Mouse (Mus musculus) forebrain, embryonic 16.5 days (tissue): ENCODE measurements at regions not wholly inside any gene's neighbourhood (a gene's known extent, or its start where the extent isn't known, plus 50 kb on each side); places are given as distances from the start of the nearest gene placed in this dataset.
A peak's percentile ranks its signal among the peaks of the same experiment; 100 is the strongest.

Experiments
- ATAC-seq: fragments of 200-750 bp; cut with Nextera tagmentation; 2 replicates; pipeline ENCODE4 v1.8.0; 2017; ENCODE audit warnings: mild to moderate bottlenecking, moderate library complexity
- H3K27ac ChIP-seq: fragments of 300-500 bp; sonication (generic); 2 replicates; pipeline ENCODE4 v1.5.1; 2014; ENCODE audit warnings: low read length, control low read depth
- H3K27me3 ChIP-seq: fragments of 300-500 bp; sonication (generic); replicated peaks from 2 replicates; pipeline ENCODE4 v1.6.1; 2014; ENCODE audit warnings: low read length; ENCODE audit not compliant: control insufficient read depth, insufficient read depth
- H3K36me3 ChIP-seq: fragments of 300-500 bp; sonication (generic); 2 replicates; pipeline ENCODE4 v1.6.1; 2014; ENCODE audit not compliant: control insufficient read depth, insufficient read depth
- H3K4me1 ChIP-seq: fragments of 300-500 bp; sonication (generic); replicated peaks from 2 replicates; pipeline ENCODE4 v1.6.1; 2014; ENCODE audit warnings: low read length; ENCODE audit not compliant: control insufficient read depth, insufficient read depth
- H3K4me2 ChIP-seq: fragments of 300-500 bp; sonication (generic); 2 replicates; pipeline ENCODE4 v1.6.1; 2014; ENCODE audit warnings: mild to moderate bottlenecking, low read length, control low read depth
- H3K4me3 ChIP-seq: fragments of 300-500 bp; sonication (generic); replicated peaks from 2 replicates; pipeline ENCODE4 v1.5.1; 2014; ENCODE audit warnings: mild to moderate bottlenecking, low read length, control low read depth
- H3K9ac ChIP-seq: fragments of 300-500 bp; sonication (generic); replicated peaks from 2 replicates; pipeline ENCODE4 v1.6.1; 2014; ENCODE audit warnings: low read depth, low read length, control low read depth
- H3K9me3 ChIP-seq: fragments of 300-500 bp; sonication (generic); 2 replicates; pipeline ENCODE4 v1.6.1; 2016; ENCODE audit warnings: low read length; ENCODE audit not compliant: control insufficient read depth
- WGBS: fragments of 180-500 bp; shearing (Covaris S2); extraction: QIAGEN DNeasy Blood & Tissue Kit; methylation state at CpG from one replicate; pipeline ENCODE4 v1.1.7; 2014; 5-methylcytosine and 5-hydroxymethylcytosine counted together

DNA sequence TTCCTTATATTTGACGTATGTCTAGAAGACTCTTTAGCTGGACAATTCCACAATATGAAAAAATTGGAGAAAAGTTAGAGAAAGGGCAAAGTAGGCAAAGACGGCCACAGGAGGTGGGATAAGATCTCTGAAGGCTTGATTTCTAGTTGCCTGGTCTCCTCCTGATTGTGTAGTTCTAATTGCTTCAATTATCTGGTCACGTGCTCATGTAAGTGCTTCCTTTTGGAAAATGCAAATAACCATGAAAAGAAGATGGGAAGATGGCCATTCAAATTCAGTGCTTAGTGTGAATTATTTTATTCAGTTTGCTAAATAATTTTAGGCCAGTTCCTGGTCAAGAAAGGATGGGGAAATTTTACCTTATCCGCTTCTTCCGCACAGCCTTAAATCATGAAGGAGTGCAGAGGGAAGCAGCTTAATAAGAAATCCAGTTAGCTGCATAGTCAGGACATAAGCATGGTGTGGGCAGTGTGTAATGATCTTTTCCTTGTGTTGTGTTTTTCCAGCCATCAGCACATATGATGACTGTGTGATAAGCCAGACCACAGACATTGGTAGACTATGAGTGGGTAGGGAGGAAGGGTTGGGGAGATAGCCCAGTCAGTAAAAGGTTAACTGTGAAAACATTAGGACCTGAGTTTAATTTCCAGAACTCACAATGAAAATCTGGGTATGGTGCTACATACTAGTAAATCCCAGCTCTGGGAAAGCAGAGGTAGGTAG is 267.7 kb upstream of the Nmur2 start:
- Histone ChIP-seq H3K4me3 (no peak overlapping the region), H3K27ac (no peak overlapping the region), H3K4me2 (no peak overlapping the region), H3K27me3 (no peaks in the 10 kb centered on the region), H3K4me1 (no peaks in the 10 kb centered on the region), H3K36me3 (no peaks in the 10 kb centered on the region), H3K9ac (no peak overlapping the region), H3K9me3 (no peaks in the 10 kb centered on the region)
- WGBS, result 72% methylated on average over 5 of the region's 5 CpGs
- no peak for ATAC-seq

DNA sequence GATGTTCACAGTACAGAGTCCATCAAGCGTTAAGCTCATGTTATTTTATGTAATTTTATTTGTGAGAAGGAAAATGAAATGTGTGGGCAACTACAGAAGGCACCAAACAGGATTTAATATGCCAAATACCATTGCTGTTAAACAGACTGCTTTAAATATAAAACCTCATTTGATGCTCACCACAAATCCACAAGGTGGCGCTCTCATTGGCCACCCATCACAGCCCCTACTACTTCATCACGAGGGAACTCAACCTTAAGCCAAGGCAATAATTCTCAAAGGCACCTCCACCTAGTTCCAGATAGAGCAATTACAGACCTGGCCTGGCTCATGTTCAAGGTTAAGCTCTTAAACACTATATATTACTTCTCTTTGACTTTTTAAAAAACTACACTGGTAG is 266.2 kb upstream of the Nmur2 start:
- H3K9me3 ChIP-seq, result no peaks in the 10 kb centered on the region
- no peak for ATAC-seq
- WGBS, result 37% methylated on average over 3 of the region's 3 CpGs
- H3K9ac ChIP-seq, result no peak overlapping the region
- no peak overlapping the region for H3K4me3 ChIP-seq
- H3K4me1 ChIP-seq, result no peaks in the 10 kb centered on the region
- no peaks in the 10 kb centered on the region for H3K27me3 ChIP-seq
- no peaks in the 10 kb centered on the region for H3K36me3 ChIP-seq
- no peak overlapping the region for H3K27ac ChIP-seq
- H3K4me2 ChIP-seq, result no peak overlapping the region

DNA sequence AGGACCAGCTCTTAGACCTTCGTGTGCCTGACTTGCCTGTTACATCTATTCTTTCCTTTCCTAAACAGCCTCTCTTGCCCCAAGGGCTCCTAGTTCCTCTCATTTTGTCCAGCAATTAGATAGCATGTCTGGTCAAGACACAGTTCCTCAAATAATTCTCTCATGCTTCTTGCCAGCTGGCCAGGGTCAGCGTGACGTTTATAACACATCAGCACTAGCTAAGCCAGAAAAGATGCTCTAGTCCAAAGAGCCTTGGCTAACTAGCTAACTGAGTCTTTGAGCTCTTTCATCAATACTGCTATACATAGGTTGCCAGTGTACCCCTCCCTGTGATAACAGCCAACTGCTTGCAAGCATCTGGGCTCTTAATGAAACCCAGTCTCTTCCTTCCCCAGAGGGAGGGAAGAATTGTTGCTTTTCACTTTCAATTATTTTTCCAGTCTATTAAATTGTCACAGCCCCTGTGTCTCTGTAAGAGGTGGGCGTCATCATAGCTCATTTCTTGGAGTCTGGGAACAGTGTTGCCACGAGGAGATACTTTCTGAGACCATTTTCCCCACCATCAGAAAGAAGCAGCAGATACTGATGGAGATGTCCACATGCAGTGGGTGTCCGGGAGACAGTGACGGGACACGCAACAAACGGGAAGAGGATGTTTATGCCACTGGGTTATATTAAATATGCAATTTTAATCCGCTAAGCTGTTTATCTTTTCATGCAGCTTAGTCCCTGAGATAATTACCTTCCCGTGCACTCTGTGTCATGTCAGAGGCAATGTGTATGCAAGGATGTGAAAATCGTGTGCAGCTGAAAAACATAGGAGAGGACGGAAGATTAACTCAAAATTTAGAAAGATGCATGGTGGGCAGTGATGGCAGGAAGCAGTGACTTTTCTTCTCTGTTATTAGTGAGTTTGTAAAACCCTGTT is 250.1 kb upstream of the Nmur2 start:
- Histone ChIP-seq H3K27me3 (no peaks in the 10 kb centered on the region), H3K36me3 (no peaks in the 10 kb centered on the region), H3K27ac (no peak overlapping the region), H3K4me2 (no peak overlapping the region), H3K4me3 (no peak overlapping the region), H3K9me3 (no peaks in the 10 kb centered on the region), H3K9ac (no peak overlapping the region), H3K4me1 (no peaks in the 10 kb centered on the region)
- 72% methylated on average over 13 of the region's 13 CpGs for WGBS
- ATAC-seq, result peak; percentile 54

DNA sequence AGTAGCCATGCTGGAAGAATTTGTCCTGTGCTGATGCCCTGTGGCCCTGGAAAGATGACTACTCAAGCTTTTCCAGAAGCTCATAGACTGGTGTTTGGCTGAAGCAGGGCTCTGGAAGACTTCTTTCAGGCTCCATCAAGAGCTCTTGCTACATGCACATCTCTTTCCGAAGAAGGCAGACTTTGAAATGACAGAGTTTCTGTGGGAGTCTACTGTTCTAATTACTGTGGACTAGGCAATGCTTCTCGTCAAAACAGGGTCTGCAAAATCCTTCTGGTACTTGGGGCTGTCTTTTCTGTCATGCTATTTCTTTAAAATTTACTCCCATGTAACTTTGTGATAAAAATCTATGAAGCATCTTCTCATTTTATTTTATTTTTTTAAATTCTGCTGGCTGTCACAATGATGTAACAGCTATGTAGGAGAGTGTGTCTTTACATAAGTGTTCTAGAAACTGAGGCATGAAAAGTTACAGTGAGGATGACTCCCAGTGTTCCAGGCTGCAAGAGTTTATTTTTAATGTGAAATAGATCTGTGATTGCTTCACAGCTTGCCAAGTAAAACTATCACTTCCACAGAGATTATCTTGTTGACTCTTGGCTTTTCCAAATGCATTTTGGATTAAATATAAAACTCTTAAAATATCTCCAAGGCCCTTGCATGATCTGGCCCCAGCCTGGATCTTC is 244.9 kb upstream of the Nmur2 start:
- Histone ChIP-seq H3K9ac (no peak overlapping the region), H3K36me3 (no peaks in the 10 kb centered on the region), H3K4me1 (no peaks in the 10 kb centered on the region), H3K27ac (no peak overlapping the region), H3K4me3 (no peak overlapping the region), H3K27me3 (no peaks in the 10 kb centered on the region), H3K4me2 (no peak overlapping the region), H3K9me3 (no peaks in the 10 kb centered on the region)
- ATAC-seq, result no peak
- 78% methylated on average over 2 of the region's 2 CpGs for WGBS

DNA sequence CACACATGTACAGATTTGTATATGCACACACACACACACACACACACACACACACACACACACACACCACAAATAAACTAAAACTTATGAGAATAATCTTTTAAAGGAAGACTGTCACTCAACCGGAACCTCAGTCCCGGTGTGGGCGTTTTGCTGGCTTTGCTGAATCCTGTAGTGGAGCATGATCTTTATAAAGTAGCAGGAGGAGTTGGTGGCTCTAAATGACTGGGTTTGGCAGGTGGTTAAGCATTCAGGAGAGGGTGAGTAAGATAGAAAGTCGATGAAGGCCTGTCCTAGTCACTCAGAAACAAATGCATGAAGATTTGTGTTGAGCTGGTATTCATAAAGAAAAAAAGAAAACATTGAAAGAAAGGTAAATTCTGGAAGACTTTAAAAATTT is 240.4 kb upstream of the Nmur2 start:
- no peak for ATAC-seq

DNA sequence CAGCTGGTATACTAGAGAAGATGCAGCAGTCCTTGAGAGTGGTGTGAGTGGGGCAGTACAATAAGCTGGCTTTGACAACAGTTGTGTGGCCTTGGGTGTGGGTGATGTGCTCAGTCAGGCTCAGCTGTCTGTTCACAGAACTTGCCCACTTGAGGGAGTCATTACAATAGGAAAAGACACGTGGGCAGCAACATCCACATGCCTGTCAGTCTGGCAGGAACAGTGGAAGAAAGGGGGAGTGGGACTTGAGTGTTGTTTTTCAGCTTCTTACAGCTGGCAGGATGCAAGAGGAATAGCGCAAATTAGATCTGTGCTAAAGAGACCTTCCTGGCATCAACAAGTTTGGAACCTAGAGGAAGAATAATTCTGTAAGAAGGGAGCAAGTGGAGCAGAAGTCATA is 239.4 kb upstream of the Nmur2 start:
- H3K36me3 ChIP-seq, result no peaks in the 10 kb centered on the region
- no peaks in the 10 kb centered on the region for H3K9me3 ChIP-seq
- no peak for ATAC-seq
- H3K4me3 ChIP-seq, result no peak overlapping the region
- H3K27me3 ChIP-seq, result no peaks in the 10 kb centered on the region
- no peak overlapping the region for H3K27ac ChIP-seq
- H3K9ac ChIP-seq, result no peak overlapping the region
- no peak overlapping the region for H3K4me2 ChIP-seq
- 52% methylated on average over 2 of the region's 2 CpGs for WGBS
- H3K4me1 ChIP-seq, result no peaks in the 10 kb centered on the region

More for the DNA sequence above, 240.4 kb upstream of the Nmur2 start:
- no peak overlapping the region for H3K4me3 ChIP-seq
- H3K27ac ChIP-seq, result no peak overlapping the region
- WGBS, result 84% methylated on average over 4 of the region's 4 CpGs
- no peaks in the 10 kb centered on the region for H3K4me1 ChIP-seq
- H3K4me2 ChIP-seq, result no peak overlapping the region
- no peaks in the 10 kb centered on the region for H3K27me3 ChIP-seq
- no peak overlapping the region for H3K9ac ChIP-seq
- H3K9me3 ChIP-seq, result no peaks in the 10 kb centered on the region
- H3K36me3 ChIP-seq, result no peaks in the 10 kb centered on the region

DNA sequence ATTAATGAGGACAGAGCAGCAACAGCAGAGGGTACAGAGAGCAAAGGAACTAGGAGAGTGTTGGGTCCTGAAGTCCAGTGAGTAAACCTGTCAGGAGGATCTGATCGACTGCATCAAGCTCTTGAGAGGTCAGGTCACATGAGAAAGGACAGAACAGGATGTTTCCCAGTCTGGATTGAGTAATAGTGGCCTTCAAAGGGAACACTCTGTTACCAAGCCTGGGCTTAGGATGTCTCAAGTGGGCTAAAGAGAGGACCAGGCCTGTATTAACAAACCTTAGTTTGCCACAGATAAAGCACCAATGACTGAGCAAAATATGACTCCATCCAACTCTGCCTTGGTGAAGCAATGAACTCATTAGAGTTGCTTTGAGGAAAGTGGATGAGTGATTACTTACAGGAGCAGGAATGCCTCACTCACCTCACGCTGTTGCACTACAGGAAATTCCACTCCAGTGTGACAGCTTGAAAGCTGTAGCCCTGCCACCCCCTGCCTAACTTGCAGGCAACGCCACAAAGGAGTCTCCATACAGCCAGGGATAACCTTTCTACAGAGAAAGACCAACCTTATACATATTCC is 229.2 kb upstream of the Nmur2 start:
- no peak overlapping the region for H3K27ac ChIP-seq
- H3K9me3 ChIP-seq, result no peaks in the 10 kb centered on the region
- H3K4me1 ChIP-seq, result no peaks in the 10 kb centered on the region
- H3K4me3 ChIP-seq, result no peak overlapping the region
- no peaks in the 10 kb centered on the region for H3K36me3 ChIP-seq
- H3K27me3 ChIP-seq, result no peaks in the 10 kb centered on the region
- 58% methylated on average over 3 of the region's 3 CpGs for WGBS
- H3K9ac ChIP-seq, result no peak overlapping the region
- ATAC-seq, result no peak
- H3K4me2 ChIP-seq, result no peak overlapping the region

DNA sequence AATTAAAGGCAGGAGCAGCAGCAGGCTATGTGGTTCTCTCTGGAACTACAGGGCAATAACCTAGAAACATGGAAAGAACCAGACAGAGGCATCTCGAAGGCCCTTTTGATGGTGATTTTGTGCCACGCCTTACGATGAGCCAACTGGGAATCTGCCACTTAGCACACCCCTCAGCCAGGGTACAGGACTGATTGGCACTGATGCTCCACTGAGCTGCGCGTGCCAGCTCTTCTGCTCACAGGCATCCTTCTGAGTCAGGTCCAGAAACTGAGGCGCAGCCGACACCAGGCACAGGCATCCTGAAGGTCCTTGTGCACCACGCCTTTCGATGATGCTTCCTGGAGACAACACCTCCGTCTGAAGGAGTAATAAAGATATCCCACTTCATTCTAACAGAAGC is 221.9 kb upstream of the Nmur2 start:
- ATAC-seq, result no peak

DNA sequence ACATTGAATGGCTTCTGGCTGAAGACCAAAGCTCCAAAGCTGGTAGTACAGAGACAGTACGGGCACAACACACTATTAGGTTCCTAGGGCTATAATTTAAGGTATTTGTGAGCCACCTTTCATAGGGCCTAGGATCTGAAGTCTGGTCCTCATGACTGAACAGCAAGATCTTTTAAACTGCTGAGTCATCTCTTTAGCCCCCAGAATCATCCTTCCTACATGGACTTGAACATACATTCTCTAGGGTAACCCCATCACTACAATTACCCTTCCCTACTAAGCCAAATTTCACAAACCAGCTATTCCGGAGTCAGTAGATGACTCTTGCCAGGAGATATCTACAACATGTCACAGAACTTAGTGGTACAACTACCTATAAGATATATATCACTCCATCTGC is 215.5 kb upstream of the Nmur2 start:
- no peak overlapping the region for H3K4me2 ChIP-seq
- no peak for ATAC-seq
- WGBS, result 75% methylated on average over 2 of the region's 2 CpGs

More for the DNA sequence above, 221.9 kb upstream of the Nmur2 start:
- Histone ChIP-seq H3K4me3 (no peak overlapping the region), H3K4me1 (no peaks in the 10 kb centered on the region), H3K9ac (no peak overlapping the region), H3K36me3 (no peaks in the 10 kb centered on the region), H3K4me2 (no peak overlapping the region), H3K27ac (no peak overlapping the region), H3K9me3 (no peaks in the 10 kb centered on the region), H3K27me3 (no peaks in the 10 kb centered on the region)
- 80% methylated on average over 10 of the region's 10 CpGs for WGBS

More for the DNA sequence above, 215.5 kb upstream of the Nmur2 start:
- no peak overlapping the region for H3K9ac ChIP-seq
- H3K27ac ChIP-seq, result no peak overlapping the region
- H3K27me3 ChIP-seq, result no peaks in the 10 kb centered on the region
- H3K9me3 ChIP-seq, result no peaks in the 10 kb centered on the region
- H3K4me3 ChIP-seq, result no peak overlapping the region
- no peaks in the 10 kb centered on the region for H3K4me1 ChIP-seq
- H3K36me3 ChIP-seq, result no peaks in the 10 kb centered on the region
